In genomic region chr16:33260825-33261224, GRCm38 (mm10) we compare ENCODE assay signal across 12 mouse cellular contexts. TPM values are rescaled to one million over a fixed set of nuclear protein-coding genes. Genes with fewer than 3 reads are reported as not detected.
DNase-seq lines count a peak whose midpoint lies in the region; ATAC-seq and TF ChIP-seq lines count a peak whose summit lies in the region.
"Had no signal": no experiment of that assay in that cellular context is flagged by ENCODE, and none has a peak within 500 bp of the region (broad histone marks: within the 10 kb centered on the region; RNA-seq: fewer than 3 reads in every experiment).

No protein-coding gene starts in this region.

- H3K4me3 ChIP-seq in embryonic facial prominence, embryonic 14.5 days (ENCODE audit: low read depth, low read length): no peak overlapping the region
- no peak overlapping the region for H3K4me3 ChIP-seq in embryonic facial prominence, embryonic 10.5 days
- H3K4me3 ChIP-seq in heart, embryonic 15.5 days: no peak overlapping the region
- no peak overlapping the region for H3K4me3 ChIP-seq in liver, embryonic 12.5 days
- H3K4me3 ChIP-seq in left cerebral cortex, adult 2 months: no peak overlapping the region
- H3K4me3 ChIP-seq: myocyte had no signal

- ATAC-seq in embryonic facial prominence, embryonic 14.5 days (ENCODE audit: low read depth): no peak
- no peak for ATAC-seq in heart, embryonic 15.5 days (replicated peaks; ENCODE audit: insufficient number of reproducible peaks, insufficient read depth, low FRiP score, low read depth)
- ATAC-seq in liver, embryonic 12.5 days: no peak

- peak; percentile 23 for DNase-seq in embryonic facial prominence, embryonic 14.5 days (ENCODE audit: low spot score)
- no peak for DNase-seq in embryonic facial prominence, embryonic 10.5 days (ENCODE audit: low spot score)
- no peak for DNase-seq in heart, postnatal 14 days
- peak; percentile 27 for DNase-seq in 3T3-L1 (ENCODE audit: low read depth, low spot score)
- DNase-seq in thymus, adult 18-20 months: no peak
- no peak for DNase-seq in left cerebral cortex, adult 2 months (ENCODE audit: extremely low spot score in 1 of 2, low spot score in 2 of 2)
- DNase-seq: adrenal gland, postnatal 36 days; cerebellum, adult 11 months; kidney, adult 18-20 months had no signal

- 65% methylated on average over 8 of the region's 8 CpGs for WGBS in embryonic facial prominence, embryonic 14.5 days
- 91% methylated on average over 8 of the region's 8 CpGs for WGBS in embryonic facial prominence, embryonic 10.5 days
- WGBS in heart, embryonic 15.5 days: 26% methylated on average over 8 of the region's 8 CpGs
- WGBS in liver, embryonic 12.5 days (ENCODE audit: insufficient replicate concordance): 31% methylated on average over 8 of the region's 8 CpGs

- no peaks in the 10 kb centered on the region for H3K27me3 ChIP-seq in embryonic facial prominence, embryonic 14.5 days (replicated peaks; ENCODE audit: control insufficient read depth, insufficient read depth, low read length)
- no peaks in the 10 kb centered on the region for H3K27me3 ChIP-seq in embryonic facial prominence, embryonic 10.5 days (replicated peaks; ENCODE audit: low read depth, poor library complexity, severe bottlenecking)
- no peaks in the 10 kb centered on the region for H3K27me3 ChIP-seq in heart, embryonic 15.5 days
- H3K27me3 ChIP-seq in liver, embryonic 12.5 days (replicated peaks): no peaks in the 10 kb centered on the region

- no peak overlapping the region for H3K9ac ChIP-seq in embryonic facial prominence, embryonic 14.5 days (ENCODE audit: low read depth, low read length)
- H3K9ac ChIP-seq in heart, embryonic 15.5 days: no peak overlapping the region
- H3K9ac ChIP-seq in liver, embryonic 12.5 days: no peak overlapping the region

- no peaks in the 10 kb centered on the region for H3K9me3 ChIP-seq in embryonic facial prominence, embryonic 14.5 days (ENCODE audit: control insufficient read depth, low read length)
- no peaks in the 10 kb centered on the region for H3K9me3 ChIP-seq in embryonic facial prominence, embryonic 10.5 days
- H3K9me3 ChIP-seq in heart, embryonic 15.5 days (replicated peaks): no peaks in the 10 kb centered on the region
- H3K9me3 ChIP-seq in liver, embryonic 12.5 days (replicated peaks): no peaks in the 10 kb centered on the region

- H3K4me1 ChIP-seq in embryonic facial prominence, embryonic 14.5 days (ENCODE audit: control insufficient read depth, insufficient read depth, low read length): no peaks in the 10 kb centered on the region
- H3K4me1 ChIP-seq in embryonic facial prominence, embryonic 10.5 days: no peaks in the 10 kb centered on the region
- H3K4me1 ChIP-seq in heart, embryonic 15.5 days (replicated peaks): peaks cover 34% of the 10 kb centered on the region
- H3K4me1 ChIP-seq in liver, embryonic 12.5 days: peaks cover 27% of the 10 kb centered on the region

- H3K27ac ChIP-seq in embryonic facial prominence, embryonic 14.5 days (replicated peaks; ENCODE audit: low read depth, low read length): peak overlapping the region; percentile 33; the same call in 1 of the 2 replicates
- no peak overlapping the region for H3K27ac ChIP-seq in embryonic facial prominence, embryonic 10.5 days (replicated peaks)
- peak overlapping the region; percentile 76 for H3K27ac ChIP-seq in heart, embryonic 15.5 days
- H3K27ac ChIP-seq in liver, embryonic 12.5 days: no peak overlapping the region
- H3K27ac ChIP-seq in left cerebral cortex, adult 2 months: no peak overlapping the region

- no peak overlapping the region for H3K4me2 ChIP-seq in embryonic facial prominence, embryonic 14.5 days (ENCODE audit: low read depth, low read length)
- peak overlapping the region; percentile 15 for H3K4me2 ChIP-seq in heart, embryonic 15.5 days
- H3K4me2 ChIP-seq in liver, embryonic 12.5 days: peak overlapping the region; percentile 28; the same call in 1 of the 2 replicates

- intact Hi-C loops in heart, postnatal 14 days (cut with DNase I): no loop called here
- intact Hi-C loops in left cerebral cortex, adult 2 months (cut with DNase I): no loop called here

- no peak for TF ChIP-seq CTCF in left cerebral cortex, adult 2 months (IDR thresholded peaks at IDR 0.05)

- H3K36me3 ChIP-seq in embryonic facial prominence, embryonic 14.5 days (ENCODE audit: control insufficient read depth, insufficient read depth, low read length): peaks cover 17% of the 10 kb centered on the region
- H3K36me3 ChIP-seq in embryonic facial prominence, embryonic 10.5 days (replicated peaks): peaks cover 42% of the 10 kb centered on the region
- peaks cover 18% of the 10 kb centered on the region for H3K36me3 ChIP-seq in heart, embryonic 15.5 days
- peaks cover 17% of the 10 kb centered on the region for H3K36me3 ChIP-seq in liver, embryonic 12.5 days

RNA-seq across cellular contexts. Expression of gene Snx4, which starts 9.6 kb away (rescaled TPM):
- 94.6 and 108 TPM in 2 replicates for polyA plus RNA-seq in embryonic facial prominence, embryonic 14.5 days (2014; fragmentation: Nextera tagmentation; extraction: Ambion mirVana)
- polyA plus RNA-seq in embryonic facial prominence, embryonic 10.5 days (2016; fragmentation: Nextera tagmentation; extraction: Ambion mirVana): 64.9 and 66.8 TPM in 2 replicates
- polyA plus RNA-seq in heart, embryonic 15.5 days (2015; fragmentation: Nextera tagmentation; extraction: Ambion mirVana): 73.9 and 77.6 TPM in 2 replicates
- 10 to 100 TPM; 30.9 to 34.3 TPM for total RNA-seq in heart, postnatal 14 days (2021)
- 31.3 and 34.5 TPM in 2 replicates for polyA plus RNA-seq in liver, embryonic 12.5 days (2016; fragmentation: Nextera tagmentation; extraction: Ambion mirVana)
- 10 to 100 TPM; 32.0 to 33.2 TPM for total RNA-seq in left cerebral cortex, adult 2 months (2021)

Comparison
In these comparisons a context has a peak if more than half of its experiments do, and no peak if none do; other contexts are left out.
1. DNase-seq: peak in embryonic facial prominence, embryonic 14.5 days (single experiment) and 3T3-L1 (single experiment); none in embryonic facial prominence, embryonic 10.5 days (single experiment), heart, postnatal 14 days (0 of 2), thymus, adult 18-20 months (0 of 2) and left cerebral cortex, adult 2 months (0 of 2).
2. H3K27ac ChIP-seq: peak in embryonic facial prominence, embryonic 14.5 days (single experiment) and heart, embryonic 15.5 days (single experiment); none in embryonic facial prominence, embryonic 10.5 days (single experiment), liver, embryonic 12.5 days (single experiment) and left cerebral cortex, adult 2 months (single experiment).